Mouse (Mus musculus) C2C12 (cell line): ENCODE data around the gene Klhl8. TPM values are rescaled to one million over a fixed set of nuclear protein-coding genes. Genes with fewer than 3 reads are reported as not detected.

Experiments
- H3K27me3 ChIP-seq: one replicate; pipeline ENCODE4 v1.6.1; 2011; ENCODE audit not compliant: control insufficient read depth, insufficient read depth, insufficient read length
- H3K36me3 ChIP-seq: one replicate; pipeline ENCODE4 v1.6.1; 2011; ENCODE audit not compliant: control insufficient read depth, insufficient read depth
- H3K4me3 ChIP-seq: one replicate; pipeline ENCODE4 v1.5.1; 2011; ENCODE audit warnings: mild to moderate bottlenecking, control low read depth; ENCODE audit not compliant: poor library complexity, insufficient read depth, severe bottlenecking
- H3K79me2 ChIP-seq: one replicate; pipeline ENCODE4 v1.6.1; 2011; ENCODE audit not compliant: control insufficient read depth, insufficient read depth
- H3K79me3 ChIP-seq: one replicate; pipeline ENCODE4 v1.6.1; 2011; ENCODE audit warnings: low read depth, control low read depth
- H3ac ChIP-seq: one replicate; pipeline ENCODE3; 2011; ENCODE audit warnings: low read depth; ENCODE audit not compliant: control insufficient read depth, insufficient read length
- CEBPB ChIP-seq: IDR thresholded peaks from one replicate; pipeline ENCODE4 v1.6.1; 2011; ENCODE audit warnings: low read depth, mild to moderate bottlenecking, control low read depth, moderate library complexity
- CTCF ChIP-seq: IDR thresholded peaks from one replicate; pipeline ENCODE4 v1.5.1; 2011; ENCODE audit not compliant: control insufficient read depth, insufficient read depth, insufficient read length
- FOSL1 ChIP-seq: IDR thresholded peaks from one replicate; pipeline ENCODE4 v1.8.0; 2011; ENCODE audit warnings: mild to moderate bottlenecking, low read length; ENCODE audit not compliant: poor library complexity, insufficient read depth, severe bottlenecking
- MAX ChIP-seq: IDR thresholded peaks from one replicate; pipeline ENCODE4 v1.6.1; 2011; ENCODE audit warnings: mild to moderate bottlenecking, control low read depth
- MYOD1 ChIP-seq: IDR thresholded peaks from one replicate; pipeline ENCODE4 v1.6.1; 2011; ENCODE audit warnings: low read depth; ENCODE audit not compliant: control insufficient read depth, insufficient read length
- MYOG ChIP-seq: IDR thresholded peaks from one replicate; pipeline ENCODE4 v1.6.1; 2011; ENCODE audit not compliant: control insufficient read depth, insufficient read length; ENCODE audit errors: extremely low read depth
- USF1 ChIP-seq: IDR thresholded peaks from one replicate; pipeline ENCODE4 v1.6.1; 2011; ENCODE audit warnings: low read depth, mild to moderate bottlenecking, control low read depth, moderate library complexity
- polyA plus RNA-seq: library from polyadenylated mRNA; unstranded; fragments of >200 nt; fragmentation: generic; extraction: Trizol; gene quantifications from one replicate; pipeline ENCODE4 v1.2.1, GENCODE M21; 2012; ENCODE audit warnings: missing spikeins

The Klhl8 gene
- polyA plus RNA-seq, 1 experiment = 1.1 TPM

DNA sequence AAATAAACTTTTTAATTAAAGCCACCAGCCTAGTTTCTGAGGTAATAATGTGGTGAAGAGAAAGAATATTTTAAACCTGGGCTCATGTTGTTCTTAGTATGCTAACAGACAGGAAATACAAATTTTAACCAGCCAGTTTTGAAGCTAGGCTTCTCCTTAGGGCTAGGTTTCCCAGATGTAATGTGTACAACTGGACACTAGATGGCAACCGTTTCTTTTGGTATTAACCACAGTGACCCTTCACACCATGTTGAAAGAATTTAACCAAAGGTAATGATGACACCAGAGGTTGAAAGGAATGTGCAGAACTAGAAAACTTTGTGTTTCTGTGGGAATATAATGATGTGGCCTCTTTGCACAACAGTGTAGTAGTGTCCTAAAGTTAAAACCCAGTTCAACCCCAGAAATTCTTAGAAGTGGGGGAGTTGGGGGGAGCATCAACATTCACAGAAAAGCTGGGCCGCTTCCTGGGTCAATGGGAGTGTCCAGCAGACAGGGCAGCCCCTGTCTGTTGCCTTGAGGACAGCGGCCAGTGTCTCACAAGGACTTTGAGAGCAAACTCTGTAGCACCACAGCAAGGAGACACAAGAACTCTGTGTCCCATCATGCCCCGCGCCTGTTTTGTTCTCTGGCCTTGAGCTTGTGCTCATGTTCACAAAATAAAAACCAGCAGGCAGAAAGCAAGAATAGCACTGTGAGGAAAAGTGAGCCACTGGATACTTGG is 54.6 kb downstream of the Klhl8 start:
- no peaks in the 10 kb centered on the region for H3K27me3 ChIP-seq
- H3K36me3 ChIP-seq = peaks cover 13% of the 10 kb centered on the region
- TF ChIP-seq MYOD1 (no peak), FOSL1 (no peak), CTCF (no peak), USF1 (no peak), CEBPB (no peak), MYOG (no peak), MAX (no peak)
- H3K79me2 ChIP-seq = no peaks in the 10 kb centered on the region
- no peak overlapping the region for H3K4me3 ChIP-seq
- no peak overlapping the region for H3ac ChIP-seq
- H3K79me3 ChIP-seq = no peaks in the 10 kb centered on the region

DNA sequence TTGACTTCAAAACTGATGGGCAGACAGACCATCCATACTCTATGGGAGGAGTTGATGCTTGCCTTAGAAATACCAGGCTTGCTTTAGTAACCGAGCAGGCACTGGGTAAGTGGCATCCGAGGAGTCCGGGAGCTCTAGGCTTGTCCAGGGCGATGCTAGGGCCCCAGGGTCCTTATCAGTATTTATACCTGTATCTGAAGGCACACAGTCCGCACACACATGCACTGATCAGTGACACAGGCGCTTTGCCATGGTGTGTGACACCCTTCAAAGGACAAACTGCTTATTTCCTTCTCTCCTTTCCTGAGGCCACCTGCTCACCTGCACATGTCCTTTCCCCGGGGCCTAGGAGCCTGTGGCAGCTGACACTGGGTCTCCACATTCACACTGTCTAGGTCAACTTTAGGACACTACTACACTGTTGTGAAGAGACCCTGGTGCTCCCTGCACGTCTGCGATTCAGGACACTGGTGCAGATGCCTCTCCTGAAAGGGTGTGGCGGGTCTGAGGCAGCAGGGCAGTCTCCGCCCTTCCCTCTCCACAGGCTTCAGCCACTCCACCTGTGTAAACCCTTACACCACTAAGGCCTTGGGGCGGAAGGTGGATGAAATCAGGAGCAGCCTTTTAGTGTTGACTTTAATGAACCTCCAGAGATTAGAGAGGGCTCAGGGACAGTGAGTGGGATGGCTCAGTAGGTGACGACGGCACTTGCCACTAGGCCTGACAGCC is 55.4 kb downstream of the Klhl8 start:
- Histone ChIP-seq H3ac (no peak overlapping the region), H3K79me3 (no peaks in the 10 kb centered on the region), H3K79me2 (no peaks in the 10 kb centered on the region), H3K4me3 (no peak overlapping the region), H3K36me3 (peaks cover 20% of the 10 kb centered on the region), H3K27me3 (no peaks in the 10 kb centered on the region)
- TF ChIP-seq USF1 (no peak), FOSL1 (no peak), MYOG (no peak), CEBPB (no peak), MAX (no peak), CTCF (no peak), MYOD1 (no peak)

DNA sequence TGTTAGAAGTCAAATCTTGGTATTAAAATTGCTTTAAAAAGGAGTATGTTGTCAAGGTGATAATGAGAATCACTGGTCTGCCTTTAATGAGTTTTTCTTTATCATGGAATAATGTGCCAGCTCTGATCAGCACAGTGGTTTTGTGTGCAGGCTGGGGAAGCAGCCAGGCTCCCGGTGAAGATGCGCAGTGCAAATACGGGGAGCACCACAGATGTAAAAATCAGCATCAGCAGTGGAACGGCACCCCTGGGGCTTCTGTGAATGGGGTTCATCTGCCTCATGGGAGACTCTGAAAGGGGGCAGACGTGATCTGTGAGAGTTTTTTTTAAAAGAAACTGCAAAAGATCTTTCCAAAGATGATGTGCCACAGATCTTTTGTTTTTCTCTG is 56.3 kb downstream of the Klhl8 start:
- H3K27me3 ChIP-seq = no peaks in the 10 kb centered on the region
- H3K79me2 ChIP-seq = no peaks in the 10 kb centered on the region

DNA sequence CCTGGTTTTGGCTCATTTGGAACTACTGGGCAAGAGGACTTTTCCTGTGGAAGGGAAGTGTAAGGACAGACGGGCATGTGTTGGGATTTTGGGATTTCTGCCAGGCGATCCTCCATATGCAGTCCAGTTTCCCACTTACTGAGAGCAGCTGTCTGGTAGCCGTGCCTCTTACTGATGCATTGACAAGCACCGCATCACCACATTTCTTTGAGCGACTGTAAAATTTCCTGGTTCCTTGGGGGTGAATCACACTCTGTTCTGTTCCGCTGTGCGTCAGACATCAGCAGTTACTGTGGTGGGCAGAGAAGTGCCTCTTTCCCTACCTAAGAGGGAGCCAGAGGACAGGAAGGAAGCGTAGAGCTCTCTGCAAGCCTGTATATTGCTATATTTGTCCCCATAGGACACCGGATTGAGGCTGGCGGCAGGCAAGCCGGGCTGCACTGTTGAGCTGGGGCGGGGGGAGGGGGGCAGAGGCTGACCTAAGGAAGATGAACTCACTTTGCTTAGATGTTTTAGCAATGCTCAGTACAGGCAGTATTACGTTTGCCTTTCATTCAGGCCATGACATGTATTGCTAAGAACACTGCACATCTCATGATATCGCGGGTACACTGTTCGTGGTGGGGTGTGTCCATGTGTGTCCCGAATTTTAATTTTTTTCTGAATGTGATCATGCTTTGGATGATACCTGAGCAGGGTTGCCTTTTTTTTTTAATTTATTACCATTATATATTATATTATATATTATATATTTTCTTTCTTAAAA is 56.8 kb downstream of the Klhl8 start:
- Histone ChIP-seq H3K79me3 (no peaks in the 10 kb centered on the region), H3K79me2 (no peaks in the 10 kb centered on the region), H3K27me3 (no peaks in the 10 kb centered on the region), H3K4me3 (no peak overlapping the region), H3ac (no peak overlapping the region), H3K36me3 (peaks cover 32% of the 10 kb centered on the region)
- no peak for TF ChIP-seq FOSL1
- TF ChIP-seq MAX = no peak

More for the DNA sequence above, 56.3 kb downstream of the Klhl8 start:
- no peaks in the 10 kb centered on the region for H3K79me3 ChIP-seq
- TF ChIP-seq MYOG (no peak), MYOD1 (no peak), CTCF (no peak), USF1 (no peak), FOSL1 (no peak), MAX (no peak)
- H3ac ChIP-seq = no peak overlapping the region
- no peak overlapping the region for H3K4me3 ChIP-seq
- H3K36me3 ChIP-seq = peaks cover 26% of the 10 kb centered on the region

DNA sequence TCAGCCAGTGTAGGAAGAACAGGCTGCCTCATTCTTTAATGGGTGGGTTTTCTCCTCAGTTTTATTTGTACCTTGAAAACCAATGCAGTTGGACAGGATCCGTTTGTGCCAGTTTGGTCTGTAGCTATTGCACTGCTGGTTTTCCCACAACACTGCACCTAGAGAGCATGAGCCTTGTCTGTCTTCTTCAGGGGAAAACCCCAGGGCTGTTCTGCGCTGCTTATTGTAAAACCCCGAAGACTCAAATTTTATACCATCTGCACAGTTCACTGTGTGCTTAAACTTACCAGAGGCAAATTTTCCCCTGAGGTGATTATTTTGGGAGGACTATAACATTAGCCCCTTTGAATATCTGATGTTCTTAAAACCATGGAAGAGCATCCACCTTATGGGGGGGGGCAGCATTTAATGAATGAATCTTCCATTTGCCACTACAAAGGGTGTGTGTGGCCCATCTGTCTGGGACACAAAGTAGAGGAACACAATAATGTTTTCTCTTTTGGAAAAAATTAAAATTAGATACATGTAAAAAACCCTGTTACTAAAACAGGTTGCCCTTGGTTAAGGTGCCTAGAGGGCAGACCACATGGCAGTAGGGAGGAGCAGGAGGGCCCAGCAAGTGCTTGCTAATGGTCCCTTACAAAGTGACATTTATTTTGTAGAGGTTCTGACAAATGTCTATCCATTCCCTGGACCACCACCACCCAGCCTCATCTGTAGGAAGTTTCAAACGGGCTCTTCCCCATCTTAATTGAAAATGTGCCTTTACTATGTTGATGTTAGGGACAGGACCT is 58.1 kb downstream of the Klhl8 start:
- no peaks in the 10 kb centered on the region for H3K27me3 ChIP-seq
- H3K36me3 ChIP-seq = peaks cover 40% of the 10 kb centered on the region
- no peaks in the 10 kb centered on the region for H3K79me3 ChIP-seq
- H3K4me3 ChIP-seq = no peak overlapping the region
- TF ChIP-seq CEBPB (no peak), MYOD1 (no peak), CTCF (no peak), MYOG (no peak), USF1 (no peak), FOSL1 (no peak), MAX (no peak)
- no peak overlapping the region for H3ac ChIP-seq
- no peaks in the 10 kb centered on the region for H3K79me2 ChIP-seq
